Mouse (Mus musculus): ENCODE measurements at regions not wholly inside any gene's neighbourhood (a gene's known extent, or its start where the extent isn't known, plus 50 kb on each side); places are given as distances from the start of the nearest gene placed in this dataset.

GRCm38 (mm10) chr1:75983487-75983886 lies 437.4 kb downstream of the Slc4a3 start:
- ATAC-seq (replicated peaks; ENCODE audit: poor library complexity, severe bottlenecking): no peak

DNA sequence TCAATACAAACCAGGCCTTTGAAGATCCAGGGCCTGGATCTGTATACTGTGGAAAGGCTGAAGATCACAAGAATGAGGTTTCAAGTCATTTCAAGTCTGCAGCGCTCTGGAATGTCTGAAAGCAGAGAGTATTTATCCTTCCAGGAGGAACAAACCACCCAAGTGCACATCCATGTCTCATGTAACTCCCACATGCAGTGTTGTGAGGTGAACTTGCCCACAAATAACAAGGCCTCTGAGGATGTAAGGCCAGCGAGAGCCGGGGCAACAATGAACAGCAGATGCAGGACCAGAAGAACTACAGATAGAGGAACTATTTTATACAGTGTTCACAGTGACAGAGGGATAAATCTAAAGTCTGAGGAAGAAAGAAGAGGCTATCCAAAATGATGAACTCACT lies 442.4 kb downstream of the Slc4a3 start:
- no peak for ATAC-seq (replicated peaks; ENCODE audit: poor library complexity, severe bottlenecking)

DNA sequence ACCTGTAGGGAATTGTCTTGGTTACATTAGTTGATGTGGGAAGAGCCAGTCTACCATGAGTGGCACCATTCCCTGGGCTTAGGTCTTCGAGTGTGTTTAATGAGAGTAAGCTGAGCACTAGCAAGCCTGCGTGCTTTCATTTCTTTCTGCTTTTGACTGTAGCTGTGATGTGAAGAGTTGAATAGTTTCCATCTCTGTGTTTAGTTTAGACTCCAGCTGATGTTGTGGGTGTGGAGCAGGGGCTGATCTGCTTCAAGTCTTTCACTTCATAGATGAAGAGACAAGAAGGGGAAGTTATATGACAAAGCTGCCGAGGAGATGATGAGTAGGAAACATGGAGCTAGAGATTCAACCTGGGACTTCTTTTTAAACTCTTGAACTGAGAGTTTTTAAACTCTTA lies 446.0 kb downstream of the Slc4a3 start:
- ATAC-seq (replicated peaks; ENCODE audit: poor library complexity, severe bottlenecking): no peak

- ATAC-seq (replicated peaks; ENCODE audit: poor library complexity, severe bottlenecking): no peak
Observed at GRCm38 (mm10) chr1:75997222-75997621, 451.2 kb downstream of the Slc4a3 start.

- no peak for ATAC-seq (replicated peaks; ENCODE audit: poor library complexity, severe bottlenecking)
Observed at GRCm38 (mm10) chr1:76001124-76001523, 455.1 kb downstream of the Slc4a3 start.

- ATAC-seq (replicated peaks; ENCODE audit: poor library complexity, severe bottlenecking): no peak
Observed at GRCm38 (mm10) chr1:76009601-76010000, 463.5 kb downstream of the Slc4a3 start.

DNA sequence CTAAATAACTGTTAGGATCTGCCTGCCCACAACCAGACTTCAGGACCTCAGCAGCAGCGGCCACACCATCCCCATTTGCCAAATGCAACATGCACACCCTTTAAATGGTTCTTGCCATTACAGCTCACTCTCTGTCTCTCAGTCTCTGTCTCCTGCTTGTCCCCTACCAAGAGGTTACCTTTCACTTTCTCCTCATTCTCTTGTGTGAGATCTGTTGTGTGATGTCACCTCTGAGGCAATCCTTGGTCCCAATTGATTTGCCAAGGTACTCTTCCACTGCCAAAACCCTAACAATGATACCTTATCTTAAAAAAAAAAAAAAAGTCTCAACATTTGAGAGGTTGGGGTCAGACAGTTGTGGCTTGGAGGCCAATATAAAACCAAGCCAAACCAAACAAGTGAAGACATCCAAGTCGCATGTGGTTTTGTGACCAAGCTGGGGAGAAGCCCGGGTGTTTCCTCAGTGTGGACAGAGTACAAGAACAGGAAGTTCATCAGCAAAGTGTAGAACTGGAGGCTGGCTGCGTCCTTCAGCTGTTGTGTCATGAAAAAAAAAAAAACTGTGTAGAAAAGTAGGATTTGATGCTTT lies 464.2 kb downstream of the Slc4a3 start:
- peak; percentile 93 for ATAC-seq (replicated peaks; ENCODE audit: poor library complexity, severe bottlenecking)

- no peak for ATAC-seq (replicated peaks; ENCODE audit: poor library complexity, severe bottlenecking)
Observed at GRCm38 (mm10) chr1:76018588-76018987, 472.5 kb downstream of the Slc4a3 start.

GRCm38 (mm10) chr1:76019071-76019470 lies 473.0 kb downstream of the Slc4a3 start:
- ATAC-seq (replicated peaks; ENCODE audit: poor library complexity, severe bottlenecking): no peak

DNA sequence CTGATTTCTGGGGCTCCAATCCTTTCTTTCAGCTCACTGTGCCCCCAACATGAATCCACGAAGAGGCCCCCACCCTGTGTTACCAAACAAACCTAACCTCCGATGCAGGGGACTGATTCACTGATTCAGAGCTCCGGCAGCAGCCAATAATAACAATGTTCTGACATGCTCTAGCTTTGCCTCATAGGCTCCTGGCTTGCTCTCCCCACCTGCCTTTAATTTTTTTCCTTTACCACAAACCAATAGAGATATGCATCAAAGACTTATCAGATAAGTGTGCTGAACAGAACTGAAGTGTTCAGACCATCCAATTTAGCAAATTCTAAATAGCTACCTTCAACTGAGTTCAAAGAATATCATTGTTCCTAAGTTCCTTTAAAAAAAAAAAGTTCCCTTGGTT lies 478.6 kb downstream of the Slc4a3 start:
- no peak for ATAC-seq (replicated peaks; ENCODE audit: poor library complexity, severe bottlenecking)

- no peak for ATAC-seq (replicated peaks; ENCODE audit: poor library complexity, severe bottlenecking)
Observed at GRCm38 (mm10) chr1:76025389-76025788, 479.3 kb downstream of the Slc4a3 start.

GRCm38 (mm10) chr1:76029059-76029458 lies 483.0 kb downstream of the Slc4a3 start:
- no peak for ATAC-seq (replicated peaks; ENCODE audit: poor library complexity, severe bottlenecking)

DNA sequence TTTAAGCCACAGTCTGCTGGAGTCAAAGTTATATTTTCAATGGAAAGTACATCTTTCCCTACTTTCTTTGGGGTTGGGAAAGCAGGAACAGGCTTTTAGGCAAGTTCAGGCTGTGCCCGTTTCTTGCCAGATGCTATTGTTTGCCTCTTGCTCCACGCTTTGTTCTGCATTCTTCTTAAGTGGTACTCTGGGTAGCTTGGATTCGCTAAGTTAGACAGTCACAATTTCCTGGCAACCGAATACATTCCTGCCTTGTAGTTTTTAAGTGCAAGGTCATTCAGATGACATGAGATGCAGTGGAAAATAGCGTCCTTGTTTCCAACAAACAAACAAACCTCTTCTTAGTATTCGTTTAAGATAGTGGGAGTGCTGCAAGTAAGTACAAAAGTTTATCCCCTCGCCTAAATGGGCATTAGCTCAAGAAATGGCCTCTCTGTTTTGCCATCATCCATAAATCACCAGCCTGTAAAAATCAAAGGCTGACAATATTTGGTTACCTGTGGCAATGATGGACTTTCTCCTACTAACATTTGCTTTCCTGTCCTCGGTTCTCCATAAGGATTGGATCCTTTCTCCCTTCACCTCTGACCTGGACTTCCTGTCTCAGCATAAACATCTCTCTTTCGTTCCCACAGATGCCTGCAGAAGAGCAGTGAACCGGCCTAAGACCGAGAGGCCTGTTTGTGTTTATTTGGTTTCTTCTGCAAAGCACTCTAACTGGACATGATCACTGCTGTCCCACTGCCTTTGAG lies 485.3 kb downstream of the Slc4a3 start:
- no peak for ATAC-seq (replicated peaks; ENCODE audit: poor library complexity, severe bottlenecking)

GRCm38 (mm10) chr1:76031923-76032285 lies 485.8 kb downstream of the Slc4a3 start:
- no peak for ATAC-seq (replicated peaks; ENCODE audit: poor library complexity, severe bottlenecking)

- no peak for ATAC-seq (replicated peaks; ENCODE audit: poor library complexity, severe bottlenecking)
Observed at GRCm38 (mm10) chr1:76032626-76033025, 486.6 kb downstream of the Slc4a3 start.

DNA sequence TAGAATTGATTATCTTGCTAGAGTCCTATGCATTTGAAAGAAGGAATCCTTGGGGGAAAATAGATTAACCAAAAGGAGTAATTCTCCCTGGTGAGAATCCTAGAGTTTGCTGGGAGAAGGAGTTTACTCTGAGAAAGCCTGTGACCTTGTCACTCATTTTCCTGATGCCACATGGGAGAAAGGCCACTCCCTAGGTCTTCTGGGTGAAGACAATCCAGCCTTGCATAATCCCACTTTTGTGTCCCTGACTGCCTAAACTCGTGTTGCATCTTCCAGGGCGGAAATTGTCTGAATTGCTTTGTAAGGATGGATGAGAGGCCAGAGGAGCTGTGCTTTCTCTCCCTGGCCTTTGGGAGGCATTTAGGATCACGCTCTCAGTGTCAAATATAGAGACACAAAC lies 490.2 kb downstream of the Slc4a3 start:
- ATAC-seq (replicated peaks; ENCODE audit: poor library complexity, severe bottlenecking): no peak

DNA sequence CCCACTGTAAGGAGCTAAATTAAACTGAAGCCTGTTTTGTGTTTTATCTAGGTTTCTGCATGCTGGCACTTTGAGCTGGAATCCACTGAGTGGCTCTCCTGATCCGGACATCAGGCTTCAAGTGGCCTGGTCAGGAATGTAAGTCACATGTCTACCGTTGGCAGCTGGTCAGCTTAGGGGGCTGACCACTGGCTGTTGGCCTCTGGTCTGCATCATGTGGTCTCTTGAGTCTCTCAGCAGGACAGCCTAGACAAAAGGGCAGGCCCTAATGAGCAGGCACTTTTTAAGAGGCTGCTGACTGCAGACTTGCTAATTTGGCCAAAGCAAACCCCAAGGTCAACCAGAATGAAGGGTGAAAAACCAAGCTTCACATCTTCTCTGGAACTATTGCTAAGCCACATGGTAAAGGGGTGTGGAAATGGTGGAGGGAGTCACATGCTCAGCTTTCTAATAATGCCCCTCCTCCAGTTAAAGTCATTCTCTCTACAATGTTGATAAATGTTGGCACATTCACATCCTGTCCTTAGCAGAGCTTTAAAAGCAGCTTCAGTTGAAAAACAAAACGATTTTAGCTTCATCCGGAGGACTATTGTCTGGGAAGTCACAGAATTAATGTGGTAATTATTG lies 493.1 kb downstream of the Slc4a3 start:
- no peak for ATAC-seq (replicated peaks; ENCODE audit: poor library complexity, severe bottlenecking)

DNA sequence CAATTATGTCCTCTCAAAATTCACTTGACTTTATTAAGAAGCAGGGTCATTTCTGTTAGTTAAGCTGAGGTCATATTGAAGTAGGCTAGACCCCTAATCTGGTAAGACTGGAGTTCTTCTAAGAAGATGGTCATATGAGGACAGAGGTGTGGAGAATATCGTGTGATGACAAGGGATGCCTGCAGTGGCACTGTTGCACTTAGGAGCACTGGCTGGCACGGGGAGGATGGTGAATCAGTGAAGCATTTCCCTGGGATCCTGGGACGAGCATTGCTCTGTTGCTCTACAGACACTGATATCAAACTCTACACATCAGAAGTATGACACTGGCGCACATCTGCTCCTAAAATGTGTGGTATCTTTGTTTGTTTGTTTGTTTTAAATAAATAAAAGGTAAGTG lies 493.6 kb downstream of the Slc4a3 start:
- ATAC-seq (replicated peaks; ENCODE audit: poor library complexity, severe bottlenecking): no peak

DNA sequence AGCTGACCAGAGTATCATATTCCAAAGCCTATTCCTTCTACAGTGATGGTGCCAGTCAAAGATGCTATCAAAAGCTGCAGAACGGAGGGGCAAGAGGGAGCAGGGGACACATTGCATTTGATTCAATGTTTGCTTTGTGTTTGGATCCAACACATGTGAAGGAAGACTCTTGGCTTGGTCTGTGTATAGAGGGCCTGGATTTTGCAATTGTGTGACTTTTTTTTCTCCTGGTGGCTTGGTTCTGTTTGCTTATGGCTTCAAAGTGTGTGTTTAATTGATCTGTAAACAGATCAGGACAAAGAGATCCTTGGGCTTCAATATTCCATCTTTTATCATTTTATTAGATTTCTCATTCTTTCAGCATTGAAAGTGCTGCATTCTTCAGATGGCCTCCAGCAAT lies 504.2 kb downstream of the Slc4a3 start:
- ATAC-seq (replicated peaks; ENCODE audit: poor library complexity, severe bottlenecking): no peak

GRCm38 (mm10) chr1:76053378-76054171 lies 507.5 kb downstream of the Slc4a3 start:
- no peak for ATAC-seq (replicated peaks; ENCODE audit: poor library complexity, severe bottlenecking)

GRCm38 (mm10) chr1:76065783-76066182 lies 519.7 kb downstream of the Slc4a3 start:
- no peak for ATAC-seq (replicated peaks; ENCODE audit: poor library complexity, severe bottlenecking)

Data from granulocyte monocyte progenitor cell, adult 5-6 weeks (primary cell).